Mouse (Mus musculus): ENCODE results near the gene Nipsnap1. TPM values are rescaled to one million over a fixed set of nuclear protein-coding genes. Genes with fewer than 3 reads are reported as not detected.

Gene Nipsnap1
- polyA plus RNA-seq, 1 experiment from 2014 or later, result 91.7 TPM

DNA sequence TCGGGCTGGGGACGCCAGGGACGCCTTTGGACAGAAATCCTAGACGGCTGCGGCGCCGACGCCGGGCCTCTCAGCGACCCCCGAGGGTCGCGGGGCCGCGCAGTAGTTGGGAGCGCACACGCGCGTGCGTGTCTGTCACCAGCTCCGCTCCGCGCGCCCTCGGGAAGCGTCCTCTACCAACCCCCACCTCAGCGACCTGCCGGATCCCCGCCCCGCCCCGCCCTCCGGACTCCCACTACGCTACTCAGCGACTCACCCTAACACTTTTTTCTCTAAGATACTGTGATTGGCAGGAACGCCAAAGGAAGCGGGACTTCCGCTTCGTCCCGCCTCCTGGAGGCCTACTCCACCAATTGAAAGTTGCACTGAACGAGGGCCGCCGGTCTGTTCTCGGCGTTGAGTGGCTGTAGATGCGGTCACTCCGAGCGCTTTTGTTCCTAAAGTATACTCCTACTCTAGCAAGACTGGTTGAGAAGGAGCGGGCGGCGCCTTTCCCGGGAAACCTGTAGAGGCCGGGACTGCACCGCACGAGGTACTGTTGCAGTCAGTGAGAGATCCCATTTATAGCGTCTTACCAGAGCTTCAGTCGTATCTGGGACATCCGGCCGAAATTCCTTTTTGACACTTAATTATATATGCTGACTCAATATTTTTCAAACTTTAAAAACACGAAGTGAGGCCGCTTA lies 24.4 kb upstream of the Nipsnap1 start, which contains the start of gene Nf2:
Gene Nf2, minus strand, starts transcription at position 279 of the 686 bp plus-strand sequence.
- Histone ChIP-seq H3K9me3 (no peaks in the 10 kb centered on the region), H3K4me3 (peak within 1 kb of the TSS; percentile 77)
- under 1% methylated on average over 60 of the region's 60 CpGs for WGBS

DNA sequence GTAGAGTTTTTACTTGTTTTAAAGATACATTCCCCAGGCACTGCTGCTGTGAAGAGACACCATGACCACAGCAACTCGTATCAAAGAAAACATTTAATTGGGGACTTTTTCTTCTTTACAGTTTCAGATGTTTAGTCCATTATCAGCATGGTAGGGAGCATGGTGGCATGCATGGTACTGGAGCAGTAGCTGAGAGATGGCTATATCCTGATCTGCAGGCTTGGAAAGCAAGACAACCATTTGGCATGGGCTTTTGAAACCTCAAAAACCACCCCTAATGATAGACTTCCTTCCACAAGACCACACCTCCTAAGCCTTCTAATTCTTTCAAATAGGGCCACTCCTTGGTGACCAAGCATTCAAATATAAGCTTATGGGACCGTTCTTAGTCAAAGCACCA lies 23.3 kb upstream of the Nipsnap1 start:
- Histone ChIP-seq H3K36me3 (replicated peaks) (peaks cover 10% of the 10 kb centered on the region), H3K9me3 (no peaks in the 10 kb centered on the region), H3K27ac (replicated peaks) (no peak overlapping the region), H3K4me1 (peaks cover 19% of the 10 kb centered on the region), H3K4me3 (peak overlapping the region; percentile 77), H3K27me3 (replicated peaks; ENCODE audit: low read depth, poor library complexity, severe bottlenecking) (no peaks in the 10 kb centered on the region)
- no peak for DNase-seq (ENCODE audit: low spot score)
- WGBS, result 92% methylated on average over 2 of the region's 2 CpGs

More for the DNA sequence above, 24.4 kb upstream of the Nipsnap1 start, which contains the start of gene Nf2:
- Histone ChIP-seq H3K27me3 (replicated peaks; ENCODE audit: low read depth, poor library complexity, severe bottlenecking) (no peaks in the 10 kb centered on the region), H3K4me1 (peaks cover 17% of the 10 kb centered on the region), H3K36me3 (replicated peaks) (peaks cover 17% of the 10 kb centered on the region), H3K27ac (replicated peaks) (peak within 1 kb of the TSS; percentile 91)
- peak; percentile 97 for DNase-seq (ENCODE audit: low spot score)

DNA sequence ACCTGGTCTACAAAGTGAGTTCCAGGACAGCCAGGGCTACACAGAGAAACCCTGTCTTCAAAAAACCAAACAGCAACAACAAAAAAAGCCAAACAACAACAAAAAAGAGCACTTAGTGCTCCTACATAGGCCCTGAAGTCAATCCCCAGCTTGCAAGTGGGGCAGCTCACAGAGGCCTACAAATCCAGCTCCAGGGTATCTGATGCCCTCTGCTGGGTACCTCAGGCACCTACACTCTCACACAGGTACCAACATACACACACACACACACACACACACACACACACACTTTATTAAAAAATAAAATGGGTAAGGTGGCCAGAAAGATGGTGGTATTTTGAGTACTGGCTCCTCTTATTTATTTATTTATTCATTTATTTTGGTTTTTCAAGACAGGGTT lies 20.7 kb upstream of the Nipsnap1 start:
- Histone ChIP-seq H3K27ac (replicated peaks) (no peak overlapping the region), H3K4me3 (no peak overlapping the region), H3K36me3 (replicated peaks) (no peaks in the 10 kb centered on the region), H3K27me3 (replicated peaks; ENCODE audit: low read depth, poor library complexity, severe bottlenecking) (no peaks in the 10 kb centered on the region), H3K4me1 (peaks cover 10% of the 10 kb centered on the region), H3K9me3 (no peaks in the 10 kb centered on the region)
- DNase-seq (ENCODE audit: low spot score), result no peak

DNA sequence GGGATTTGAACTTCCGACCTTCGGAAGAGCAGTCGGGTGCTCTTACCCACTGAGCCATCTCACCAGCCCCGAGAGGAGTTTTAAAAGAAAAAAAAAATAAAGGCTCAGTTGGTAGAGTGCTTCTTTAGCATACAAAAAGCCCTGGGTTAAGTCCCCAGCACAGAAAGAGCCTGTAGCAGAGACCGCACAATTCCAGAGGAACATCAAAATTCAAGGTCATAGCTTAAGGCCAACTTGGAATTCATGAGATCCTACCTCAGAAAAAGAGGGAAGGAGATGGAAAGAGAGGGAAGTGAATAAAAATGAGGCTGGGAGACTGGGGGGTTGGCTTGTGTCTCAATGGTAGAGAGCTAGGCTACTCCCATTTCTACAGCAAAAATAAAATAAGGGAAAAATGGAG lies 19.6 kb upstream of the Nipsnap1 start:
- no peak for DNase-seq (ENCODE audit: low spot score)
- peaks cover 7% of the 10 kb centered on the region; the same call in 1 of the 2 replicates for H3K4me1 ChIP-seq
- no peaks in the 10 kb centered on the region for H3K27me3 ChIP-seq (replicated peaks; ENCODE audit: low read depth, poor library complexity, severe bottlenecking)
- 90% methylated on average over 5 of the region's 5 CpGs for WGBS
- no peaks in the 10 kb centered on the region for H3K9me3 ChIP-seq
- no peaks in the 10 kb centered on the region for H3K36me3 ChIP-seq (replicated peaks)
- no peak overlapping the region for H3K4me3 ChIP-seq
- H3K27ac ChIP-seq (replicated peaks), result no peak overlapping the region

DNA sequence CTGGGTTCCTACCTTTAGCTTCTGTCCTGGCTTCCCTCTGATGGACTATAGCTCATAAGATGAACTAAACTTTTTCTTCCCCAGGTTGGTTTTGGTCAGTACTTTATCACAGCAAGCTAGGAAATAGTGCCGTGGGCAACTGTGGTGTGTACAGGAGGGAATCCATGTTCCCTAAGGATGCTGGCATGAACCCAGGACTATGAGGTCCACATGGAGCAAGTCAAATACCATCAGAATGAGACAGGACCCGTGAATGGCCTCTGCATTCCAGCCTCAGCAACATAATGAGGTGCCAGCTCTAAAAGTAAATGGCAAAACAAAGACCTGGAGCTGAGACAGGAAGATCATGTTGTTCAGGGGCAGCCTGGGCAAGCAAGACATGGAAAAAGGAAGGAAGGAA lies 15.3 kb upstream of the Nipsnap1 start:
- 69% methylated on average over 2 of the region's 2 CpGs for WGBS
- Histone ChIP-seq H3K27ac (replicated peaks) (no peak overlapping the region), H3K36me3 (replicated peaks) (no peaks in the 10 kb centered on the region), H3K9me3 (no peaks in the 10 kb centered on the region), H3K27me3 (replicated peaks; ENCODE audit: low read depth, poor library complexity, severe bottlenecking) (no peaks in the 10 kb centered on the region), H3K4me1 (peaks cover 27% of the 10 kb centered on the region), H3K4me3 (no peak overlapping the region)
- no peak for DNase-seq (ENCODE audit: low spot score)

DNA sequence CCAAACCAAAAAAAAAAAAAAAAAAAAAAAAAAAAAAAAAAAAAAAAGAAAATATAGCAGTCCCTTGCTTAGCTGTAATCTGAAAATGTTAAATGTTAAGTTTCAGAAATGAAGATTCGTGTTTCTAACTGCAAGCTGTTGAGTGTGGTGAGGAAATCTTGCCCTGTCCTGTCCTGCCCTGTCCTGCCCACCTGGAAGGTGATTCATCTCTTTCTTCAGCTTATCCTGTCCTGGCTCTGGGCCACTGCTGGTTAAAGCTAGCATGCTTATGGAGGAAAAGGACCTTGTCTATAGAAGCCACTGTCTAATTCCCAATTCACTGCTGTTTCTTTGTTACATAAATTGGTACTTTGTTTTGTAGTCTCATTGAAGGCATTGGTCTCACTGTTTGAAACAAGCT lies 12.8 kb upstream of the Nipsnap1 start:
- H3K9me3 ChIP-seq, result no peaks in the 10 kb centered on the region
- no peaks in the 10 kb centered on the region for H3K36me3 ChIP-seq (replicated peaks)
- H3K27me3 ChIP-seq (replicated peaks; ENCODE audit: low read depth, poor library complexity, severe bottlenecking), result no peaks in the 10 kb centered on the region
- 0 out of 2 replicates have a peak overlapping the region, but pooled peaks have one; percentile 19 for H3K27ac ChIP-seq (replicated peaks)
- DNase-seq (ENCODE audit: low spot score), result no peak
- no peak overlapping the region for H3K4me3 ChIP-seq
- WGBS, result 61% methylated on average over 1 of the region's 1 CpGs
- H3K4me1 ChIP-seq, result peaks cover 20% of the 10 kb centered on the region

DNA sequence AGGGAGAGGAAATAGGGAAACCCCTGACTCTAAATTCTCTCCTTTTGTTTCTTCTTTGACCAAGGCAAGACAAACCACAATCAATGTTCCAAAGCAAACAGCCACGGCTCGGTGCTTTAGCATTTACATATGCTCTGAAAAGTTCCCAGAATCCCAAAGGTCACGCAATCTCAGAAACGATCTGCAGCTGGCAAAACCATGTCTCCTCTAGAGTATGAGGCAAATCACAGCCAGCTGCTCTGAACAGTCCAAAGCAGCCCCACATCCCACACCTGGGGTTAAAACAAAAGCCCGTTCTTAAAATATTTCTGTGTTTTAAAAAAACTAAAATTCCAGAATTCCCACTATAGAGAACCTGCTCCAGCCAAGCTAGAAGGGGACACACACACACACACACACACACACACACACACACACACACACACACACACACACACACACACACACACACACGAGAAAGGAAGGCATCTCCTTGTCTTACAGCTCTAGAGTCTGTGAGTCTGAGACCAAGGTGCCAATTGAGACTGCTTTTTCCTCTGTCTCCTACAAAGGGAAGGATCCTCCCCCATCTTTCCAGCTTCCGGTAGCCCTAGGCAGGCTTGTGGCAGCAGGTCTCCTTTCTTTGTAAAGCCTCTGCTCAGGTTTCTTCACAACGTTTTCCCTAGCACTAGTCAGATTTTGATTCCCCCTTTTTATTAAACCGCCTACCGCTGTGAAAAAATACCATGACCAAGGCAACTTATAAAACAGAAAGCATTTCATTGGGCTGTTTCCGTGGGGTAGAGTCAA lies 11.7 kb upstream of the Nipsnap1 start:
- H3K27ac ChIP-seq (replicated peaks), result peak overlapping the region; percentile 81
- 0 out of 2 replicates have a peak overlapping the region, but pooled peaks have one; percentile 13 for H3K4me3 ChIP-seq
- no peaks in the 10 kb centered on the region for H3K36me3 ChIP-seq (replicated peaks)
- no peaks in the 10 kb centered on the region for H3K27me3 ChIP-seq (replicated peaks; ENCODE audit: low read depth, poor library complexity, severe bottlenecking)
- 39% methylated on average over 11 of the region's 11 CpGs for WGBS
- no peaks in the 10 kb centered on the region for H3K9me3 ChIP-seq
- DNase-seq (ENCODE audit: low spot score), result peak; percentile 63
- peaks cover 20% of the 10 kb centered on the region for H3K4me1 ChIP-seq

DNA sequence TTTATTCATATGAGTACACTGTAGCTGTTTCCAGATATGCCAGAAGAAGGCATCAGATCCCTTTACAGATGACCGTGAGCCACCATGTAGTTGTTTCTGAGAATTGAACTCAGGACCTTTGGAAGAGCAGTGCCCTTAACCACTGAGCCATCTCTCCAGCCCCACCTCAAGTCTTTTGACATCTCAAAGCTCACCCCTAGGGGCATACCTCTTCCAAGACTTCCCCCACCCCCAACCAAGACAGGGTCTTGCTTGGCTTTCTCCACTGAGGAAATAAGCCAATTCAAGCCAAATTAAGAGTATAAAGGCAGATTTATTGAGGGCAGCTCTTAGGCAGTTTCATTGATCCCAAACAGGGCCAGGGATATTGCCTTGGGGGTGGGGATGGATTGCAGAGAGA lies 11.0 kb upstream of the Nipsnap1 start:
- DNase-seq (ENCODE audit: low spot score), result no peak
- 95% methylated on average over 1 of the region's 1 CpGs for WGBS
- no peak overlapping the region for H3K4me3 ChIP-seq
- H3K36me3 ChIP-seq (replicated peaks), result no peaks in the 10 kb centered on the region
- H3K27ac ChIP-seq (replicated peaks), result peak overlapping the region; percentile 81
- peaks cover 20% of the 10 kb centered on the region for H3K4me1 ChIP-seq
- H3K27me3 ChIP-seq (replicated peaks; ENCODE audit: low read depth, poor library complexity, severe bottlenecking), result no peaks in the 10 kb centered on the region
- no peaks in the 10 kb centered on the region for H3K9me3 ChIP-seq

DNA sequence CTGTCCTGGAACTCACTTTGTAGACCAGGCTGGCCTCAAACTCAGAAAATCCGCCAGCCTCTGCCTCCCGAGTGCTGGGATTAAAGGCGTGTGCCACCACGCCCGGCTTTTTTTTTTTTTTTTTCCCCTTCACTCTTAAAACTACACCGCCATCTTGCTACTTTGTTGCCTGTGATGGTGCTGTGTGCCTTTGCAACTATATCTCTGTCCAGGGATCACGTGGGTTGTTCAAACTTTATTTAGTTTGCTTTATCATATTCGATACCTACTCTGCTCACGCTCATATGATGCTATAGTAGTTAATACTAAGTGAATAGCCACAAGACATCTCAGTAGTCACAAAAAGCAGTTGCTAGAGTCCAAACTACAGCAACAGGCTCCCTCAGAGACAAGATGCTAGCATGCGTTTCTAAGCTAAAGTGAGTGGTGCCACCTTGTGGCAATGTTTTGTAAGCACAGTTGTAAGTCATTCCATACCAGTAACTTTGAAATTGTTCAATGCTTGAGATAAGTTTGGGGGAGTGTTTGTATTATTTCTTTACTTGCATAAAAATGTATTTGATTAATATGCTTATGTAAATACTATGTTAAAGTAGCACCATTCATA lies 8.0 kb upstream of the Nipsnap1 start:
- Histone ChIP-seq H3K9me3 (no peaks in the 10 kb centered on the region), H3K4me3 (no peak overlapping the region), H3K27me3 (replicated peaks; ENCODE audit: low read depth, poor library complexity, severe bottlenecking) (no peaks in the 10 kb centered on the region), H3K4me1 (peaks cover 20% of the 10 kb centered on the region), H3K27ac (replicated peaks) (no peak overlapping the region), H3K36me3 (replicated peaks) (no peaks in the 10 kb centered on the region)
- peak; percentile 62 for DNase-seq (ENCODE audit: low spot score)
- 30% methylated on average over 10 of the region's 10 CpGs for WGBS

DNA sequence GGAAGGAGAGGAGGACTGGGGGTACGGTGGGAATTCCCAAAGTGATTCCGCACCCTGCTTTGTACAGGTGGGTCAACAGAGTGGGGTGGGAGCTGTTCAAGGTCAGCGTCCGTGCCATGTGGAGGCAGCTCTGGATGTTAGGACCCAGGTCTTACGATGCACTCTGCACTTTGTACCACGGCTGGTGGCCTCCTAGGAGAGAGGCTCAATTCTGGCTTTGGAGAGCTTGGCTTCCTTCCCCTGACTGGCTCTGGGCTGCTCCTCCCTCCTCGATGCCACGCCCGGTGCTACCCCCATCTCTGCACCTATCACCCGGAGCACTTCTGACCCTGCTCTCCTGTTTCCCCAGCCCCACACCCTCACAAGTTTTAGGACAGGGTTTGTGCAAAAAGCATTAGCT lies 800 bp downstream of the Nipsnap1 start:
- Histone ChIP-seq H3K36me3 (replicated peaks) (peaks cover 15% of the 10 kb centered on the region), H3K9me3 (peaks cover 4% of the 10 kb centered on the region; the same call in 1 of the 2 replicates), H3K27ac (replicated peaks) (peak overlapping the region; percentile 90), H3K27me3 (replicated peaks; ENCODE audit: low read depth, poor library complexity, severe bottlenecking) (no peaks in the 10 kb centered on the region), H3K4me1 (peaks cover 15% of the 10 kb centered on the region), H3K4me3 (peak overlapping the region; percentile 88)
- peak; percentile 46 for DNase-seq (ENCODE audit: low spot score)
- WGBS, result 4% methylated on average over 10 of the region's 10 CpGs

DNA sequence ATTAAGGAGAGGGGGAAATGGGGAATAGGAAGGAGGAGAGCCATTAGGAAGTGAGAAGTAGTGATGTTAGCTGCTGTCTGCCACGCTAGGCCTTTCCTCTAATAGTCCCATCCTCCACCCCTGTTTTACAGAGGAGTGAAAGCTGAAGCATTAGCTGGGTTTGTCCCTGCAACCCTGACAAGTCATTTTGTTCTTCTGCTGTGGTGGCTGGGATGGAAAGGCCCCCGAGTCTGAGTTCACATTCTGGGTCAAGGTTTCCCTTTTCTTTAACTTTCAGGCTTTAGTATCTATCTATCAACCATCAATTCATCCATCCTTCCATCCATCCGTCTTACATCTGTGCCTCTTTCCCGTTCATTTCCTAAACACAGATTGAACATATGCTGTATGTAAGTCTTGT lies 7.3 kb downstream of the Nipsnap1 start:
- H3K9me3 ChIP-seq, result peaks cover 3% of the 10 kb centered on the region; the same call in 1 of the 2 replicates
- peaks cover 13% of the 10 kb centered on the region for H3K4me1 ChIP-seq
- WGBS, result 84% methylated on average over 4 of the region's 4 CpGs
- no peak for DNase-seq (ENCODE audit: low spot score)
- no peak overlapping the region for H3K4me3 ChIP-seq
- peaks cover 42% of the 10 kb centered on the region for H3K36me3 ChIP-seq (replicated peaks)
- no peaks in the 10 kb centered on the region for H3K27me3 ChIP-seq (replicated peaks; ENCODE audit: low read depth, poor library complexity, severe bottlenecking)
- H3K27ac ChIP-seq (replicated peaks), result no peak overlapping the region

DNA sequence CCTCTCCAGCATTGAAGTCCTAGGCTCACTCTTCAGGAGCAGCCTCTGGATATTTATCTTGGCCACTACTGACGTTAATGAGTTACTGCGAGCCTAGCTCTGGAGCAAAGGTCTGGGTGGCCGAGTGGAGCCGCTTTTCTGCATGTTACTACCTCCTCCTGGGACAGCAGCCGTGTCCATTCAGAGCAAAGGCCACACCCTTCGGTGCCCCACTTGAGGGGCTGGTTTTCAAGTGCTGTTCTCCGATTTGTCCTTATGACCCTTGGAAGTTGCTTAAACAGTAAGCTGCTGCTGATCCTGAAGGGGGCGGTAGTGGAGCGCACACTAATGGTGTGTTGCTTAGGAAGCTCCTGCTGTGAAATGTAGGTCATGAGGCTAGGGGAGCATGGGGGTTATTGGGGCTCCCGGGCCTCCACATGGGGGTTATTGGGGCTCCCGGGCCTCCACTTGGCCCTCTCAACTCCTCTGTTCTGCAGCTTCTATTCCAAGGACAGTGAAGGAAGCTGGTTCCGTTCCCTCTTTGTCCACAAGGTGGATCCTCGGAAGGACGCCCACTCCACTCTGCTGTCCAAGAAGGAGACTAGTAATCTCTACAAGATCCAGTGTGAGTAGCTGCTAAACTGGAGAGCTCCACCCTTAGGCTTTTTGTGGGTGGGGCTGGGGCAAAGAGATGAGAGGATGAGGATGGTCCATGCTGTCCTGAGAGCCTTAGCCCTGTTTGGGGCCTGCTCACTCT lies 9.3 kb downstream of the Nipsnap1 start:
- H3K27ac ChIP-seq (replicated peaks), result no peak overlapping the region
- no peak overlapping the region for H3K4me3 ChIP-seq
- 53% methylated on average over 14 of the region's 14 CpGs for WGBS
- peak; percentile 38 for DNase-seq (ENCODE audit: low spot score)
- peaks cover 51% of the 10 kb centered on the region for H3K36me3 ChIP-seq (replicated peaks)
- no peaks in the 10 kb centered on the region for H3K9me3 ChIP-seq
- H3K4me1 ChIP-seq, result peaks cover 13% of the 10 kb centered on the region
- H3K27me3 ChIP-seq (replicated peaks; ENCODE audit: low read depth, poor library complexity, severe bottlenecking), result no peaks in the 10 kb centered on the region

Measured in embryonic facial prominence, embryonic 10.5 days (tissue).